Mouse (Mus musculus) heart, adult 2 months (tissue): Measurements from ENCODE around the gene Mlxip.

Experiments used
- CTCF ChIP-seq: fragments of 200-600 bp; IDR thresholded peaks from 2 replicates; pipeline ENCODE4 v1.8.1; 2022; ENCODE audit warnings: antibody characterized with exemption, mild to moderate bottlenecking, moderate library complexity
- POLR2A ChIP-seq: fragments of 200-500 bp; IDR thresholded peaks from 2 replicates; pipeline ENCODE4 v1.6.1; 2011; ENCODE audit warnings: mild to moderate bottlenecking, low read depth, low read length, control low read depth; ENCODE audit not compliant: insufficient read depth

GRCm38 (mm10) chr5:123489112-123489785, 94.7 kb downstream of the Mlxip start, which contains the start of the genes Lrrc43 and Il31:
- TF ChIP-seq POLR2A: no peak
- TF ChIP-seq CTCF: no peak
